Mouse (Mus musculus) urinary bladder, postnatal 36 days (tissue): ENCODE measurements around the gene Frmd7.
A peak's percentile ranks its signal among the peaks of the same experiment; 100 is the strongest.

Experiments
- DNase-seq, 2 experiments: peaks; one replicate each; pipeline ENCODE4 v3.0.0; 2022; ENCODE audit warnings: low spot score in 2 of 2, mixed read lengths in 1 of 2

Gene Frmd7

DNA sequence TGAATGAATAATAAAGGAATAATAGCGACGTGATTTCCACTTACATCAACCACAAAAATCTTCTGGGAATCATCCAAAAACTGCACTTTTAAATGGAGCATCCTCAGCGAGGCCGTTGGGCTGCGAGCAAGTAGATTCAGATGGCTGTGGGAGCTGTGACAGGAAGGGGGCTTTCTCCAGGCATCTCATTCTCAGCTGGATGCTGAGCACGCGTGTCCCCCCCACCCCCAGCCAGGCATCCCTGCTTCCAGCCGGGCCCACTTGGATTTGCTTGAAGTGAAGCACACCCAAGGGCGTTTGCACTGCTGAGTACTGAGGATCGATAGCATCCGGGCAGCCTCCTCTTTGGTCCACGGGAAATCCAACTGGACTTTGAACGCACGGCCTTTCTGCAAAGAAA lies at the start of gene Frmd7:
TSS of gene Frmd7 (minus strand) at position 101 of the 400 bp plus-strand sequence.
- no peak for DNase-seq

- DNase-seq = peak; percentile 31 to 35
Observed at GRCm38 (mm10) chrX:50991324-50991723, 48.8 kb upstream of the Frmd7 start.

- DNase-seq = no peak
Observed at GRCm38 (mm10) chrX:50989940-50990339, 47.4 kb upstream of the Frmd7 start.

- DNase-seq = no peak
Observed at GRCm38 (mm10) chrX:50988581-50988980, 46.1 kb upstream of the Frmd7 start.

- no peak for DNase-seq
Observed at GRCm38 (mm10) chrX:50978428-50978827, 35.9 kb upstream of the Frmd7 start.

DNA sequence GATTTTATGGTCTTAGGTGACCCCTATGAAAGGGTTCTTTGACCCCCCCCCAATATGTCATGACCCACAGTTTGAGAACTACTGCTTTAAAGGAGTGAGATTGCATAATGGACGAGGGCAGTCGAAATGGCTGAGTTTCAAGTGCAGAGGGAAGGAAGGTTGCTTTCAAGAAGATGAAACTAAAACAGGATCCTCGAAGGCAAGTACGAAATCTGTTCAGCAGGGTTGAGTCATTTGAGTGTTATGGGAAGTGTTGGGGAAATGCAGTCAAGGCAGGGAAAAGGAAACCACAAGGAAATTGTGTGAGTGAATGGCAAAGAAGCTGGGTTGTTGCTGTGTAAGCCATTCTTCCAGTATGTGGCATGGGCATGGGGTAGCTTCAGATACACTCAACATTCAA lies 29.6 kb upstream of the Frmd7 start:
- no peak for DNase-seq

DNA sequence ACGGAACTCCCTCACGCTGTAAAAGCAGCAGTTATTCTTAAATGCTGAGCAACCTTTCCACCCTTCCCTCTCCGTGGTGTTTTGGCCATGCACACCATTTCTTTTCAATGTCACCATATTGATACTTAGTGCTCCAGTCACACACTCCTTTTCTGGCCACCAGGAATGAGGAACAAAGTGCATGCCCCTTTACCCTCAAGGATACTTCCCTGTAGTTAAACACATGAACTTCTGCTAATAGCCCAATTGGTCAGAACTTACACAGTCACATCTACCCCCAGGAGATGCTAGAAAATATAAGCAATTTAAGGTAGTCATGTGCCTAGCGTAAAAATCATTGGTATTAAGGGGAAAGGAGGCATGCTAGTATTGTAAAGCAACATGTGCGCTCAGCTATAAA lies 27.4 kb upstream of the Frmd7 start:
- no peak for DNase-seq

- no peak for DNase-seq
Observed at GRCm38 (mm10) chrX:50968157-50968932, 25.8 kb upstream of the Frmd7 start.

- DNase-seq = no peak
Observed at GRCm38 (mm10) chrX:50965157-50965556, 22.6 kb upstream of the Frmd7 start.

DNA sequence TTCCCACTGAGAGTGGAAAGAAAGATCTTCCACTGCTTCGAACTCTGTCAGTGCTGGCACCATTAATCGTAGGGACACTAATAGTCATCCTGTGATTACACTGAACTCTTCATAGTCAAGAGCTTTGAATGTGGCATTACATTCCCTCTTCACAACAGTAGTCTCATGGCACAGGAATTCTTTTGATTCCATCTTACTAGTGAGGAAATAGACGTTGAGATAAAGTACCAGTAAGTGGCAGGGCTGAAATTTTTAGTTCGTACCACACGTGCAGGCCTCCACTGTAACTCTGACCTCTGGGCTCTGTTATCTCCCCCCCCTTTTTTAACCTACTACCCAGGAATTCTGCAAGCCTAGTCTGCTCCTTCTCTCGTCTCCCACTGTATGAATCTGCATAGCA lies 20.4 kb upstream of the Frmd7 start:
- no peak for DNase-seq

DNA sequence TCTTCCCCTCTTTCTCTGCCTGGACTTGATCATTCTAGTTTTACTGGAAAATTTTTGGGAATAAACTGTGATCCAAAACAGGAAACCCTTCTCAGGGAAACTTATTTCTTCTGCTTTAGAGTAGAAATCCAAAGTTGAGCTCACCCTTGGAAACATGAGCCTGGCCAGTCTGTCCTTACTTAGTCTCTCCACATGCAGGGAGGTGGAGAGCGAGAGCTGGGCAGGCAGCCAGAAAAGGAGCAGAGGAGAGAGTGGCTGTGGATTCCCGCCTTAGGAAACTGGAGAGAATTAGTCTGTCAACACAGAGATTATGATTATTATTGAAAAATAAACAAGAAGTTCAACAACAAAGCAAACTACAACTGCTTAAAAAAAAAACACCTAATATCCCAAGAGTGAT lies 6.1 kb upstream of the Frmd7 start:
- DNase-seq = peak in 1 of 2 experiments; percentile 19

DNA sequence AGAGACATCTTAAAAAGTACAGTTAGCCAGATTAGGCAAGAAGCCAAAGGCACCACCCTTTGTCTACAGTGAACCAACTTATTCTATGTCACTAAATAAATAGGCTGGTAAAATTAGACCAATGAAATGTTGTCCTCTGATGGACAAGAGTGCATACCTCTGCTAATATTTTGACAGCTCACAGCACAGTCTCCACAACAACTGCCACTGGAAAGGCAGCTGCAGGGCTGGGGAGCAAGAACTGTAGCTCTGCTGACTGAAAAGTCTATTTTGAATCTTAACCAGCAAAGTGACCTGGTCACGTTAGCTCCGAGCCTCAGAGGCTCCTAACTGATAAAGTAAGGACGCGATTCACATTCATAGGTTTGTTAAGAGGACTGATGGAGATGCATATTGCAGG lies 5.6 kb upstream of the Frmd7 start:
- no peak for DNase-seq

- DNase-seq = no peak
Observed at GRCm38 (mm10) chrX:50937117-50937516, 5.4 kb downstream of the Frmd7 start.

GRCm38 (mm10) chrX:50930309-50930708 lies 12.2 kb downstream of the Frmd7 start:
- DNase-seq = no peak

GRCm38 (mm10) chrX:50926893-50927545 lies 15.5 kb downstream of the Frmd7 start:
- DNase-seq = no peak

GRCm38 (mm10) chrX:50924629-50925364 lies 17.7 kb downstream of the Frmd7 start:
- DNase-seq = no peak

GRCm38 (mm10) chrX:50918754-50919153 lies 23.8 kb downstream of the Frmd7 start:
- DNase-seq = no peak

- DNase-seq = no peak
Observed at GRCm38 (mm10) chrX:50917389-50917788, 25.1 kb downstream of the Frmd7 start.

DNA sequence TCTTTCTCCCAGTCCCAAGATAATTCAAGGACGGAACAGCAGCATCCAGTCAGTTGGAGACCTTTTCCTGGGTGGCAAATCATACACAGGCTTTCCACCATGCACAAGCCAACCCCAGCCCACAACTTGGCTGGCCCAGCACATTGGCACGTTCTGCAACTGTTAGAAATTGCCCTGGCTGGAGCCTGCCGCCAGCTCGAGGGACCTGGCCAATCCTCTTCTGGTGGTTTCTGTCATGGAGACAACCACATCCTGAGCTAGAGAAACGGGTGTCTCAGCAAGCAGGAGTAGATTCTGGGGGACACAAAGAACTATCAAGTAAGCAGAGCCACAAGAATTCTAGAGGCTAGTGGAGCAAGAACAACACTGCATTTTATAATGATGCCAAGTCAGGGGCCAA lies 32.6 kb downstream of the Frmd7 start:
- DNase-seq = no peak

- no peak for DNase-seq
Observed at GRCm38 (mm10) chrX:50903497-50903896, 39.0 kb downstream of the Frmd7 start.

DNA sequence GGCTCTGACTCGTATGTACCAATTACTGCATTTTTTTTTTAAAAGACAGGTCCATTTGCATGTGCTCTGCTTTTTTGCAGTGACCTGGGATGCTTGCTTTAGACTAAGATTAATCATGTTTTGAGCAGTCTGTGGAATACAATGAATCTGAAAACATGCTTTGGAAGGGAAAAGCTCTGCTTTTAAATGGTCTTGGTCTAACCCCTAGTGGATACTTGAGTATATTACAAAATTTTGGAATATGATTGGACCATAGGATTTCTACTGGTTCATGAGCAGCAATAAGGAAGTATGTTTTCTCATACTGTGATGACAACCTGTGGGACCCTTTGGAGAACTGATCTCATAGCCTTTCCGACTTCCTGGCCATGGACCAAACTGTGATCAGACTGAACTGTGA lies 54.5 kb downstream of the Frmd7 start:
- DNase-seq = no peak

GRCm38 (mm10) chrX:50874246-50875002 lies 68.1 kb downstream of the Frmd7 start:
- no peak for DNase-seq
